Comparison of ENCODE assay signal across 9 mouse cellular contexts in the genomic region with DNA sequence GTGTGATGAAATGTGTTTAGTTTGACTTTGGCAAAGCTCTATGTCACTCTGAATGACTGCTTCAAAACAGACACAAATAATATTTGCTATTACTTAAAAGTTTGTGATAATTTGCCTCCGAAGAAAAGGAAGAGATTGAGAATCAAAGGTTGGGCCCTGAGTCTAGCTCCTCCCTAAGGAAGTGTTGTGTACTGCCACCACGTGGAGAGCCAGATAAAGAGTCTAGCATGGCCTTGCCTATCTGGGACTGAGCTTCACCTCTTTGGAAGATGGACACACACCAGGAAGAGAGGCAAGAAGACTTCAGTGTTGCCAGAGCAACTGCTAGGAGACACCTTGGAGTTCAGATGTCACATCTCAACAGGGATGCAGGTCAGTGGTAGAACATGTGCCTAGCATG.
DNase-seq lines count a peak whose midpoint lies in the region; ATAC-seq and TF ChIP-seq lines count a peak whose summit lies in the region.
"Had no signal": no experiment of that assay in that cellular context is flagged by ENCODE, and none has a peak within 500 bp of the region (broad histone marks: within the 10 kb centered on the region; RNA-seq: fewer than 3 reads in every experiment).

No protein-coding gene starts in this region.

- WGBS in bone marrow, adult 2 months, result 4% methylated on average over 2 of the region's 2 CpGs
- WGBS in stomach, postnatal 0 days, result 9% methylated on average over 2 of the region's 2 CpGs

- H3K4me2 ChIP-seq in CH12.LX (ENCODE audit: insufficient read depth, low read depth, poor library complexity, severe bottlenecking), result no peak overlapping the region
- no peak overlapping the region for H3K4me2 ChIP-seq in stomach, postnatal 0 days (replicated peaks; ENCODE audit: low read depth)
- H3K4me2 ChIP-seq: limb, embryonic 13.5 days had no signal

- peak; percentile 72 for TF ChIP-seq CTCF in left cerebral cortex, adult 2 months (IDR thresholded peaks at IDR 0.05)
- peak; percentile 53 to 85 for TF ChIP-seq CTCF in CH12.LX (conservative IDR thresholded peaks at IDR 0.05 in 1 of 2, IDR thresholded peaks at IDR 0.05 in 1 of 2; ENCODE audit: low read depth in 2 of 2, low read length in 2 of 2)
- peak; percentile 57 for TF ChIP-seq CTCF in bone marrow, adult 2 months (IDR thresholded peaks at IDR 0.05; ENCODE audit: control insufficient read depth, insufficient read depth, low read length)
- peak; percentile 82 for TF ChIP-seq CTCF in stomach, postnatal 0 days (IDR thresholded peaks at IDR 0.05; ENCODE audit: low read depth)

- DNase-seq in left cerebral cortex, adult 2 months (ENCODE audit: extremely low spot score in 1 of 2, low spot score in 2 of 2), result peak; percentile 18 to 29
- no peak for DNase-seq in left cerebral cortex, adult 8-10 months (ENCODE audit: low spot score in 2 of 2)
- peak; percentile 56 for DNase-seq in CH12.LX (ENCODE audit: extremely low read depth)
- peak; percentile 21 to 31 for DNase-seq in gastrocnemius, adult 8-10 months (ENCODE audit: low spot score in 2 of 2)
- DNase-seq in layer of hippocampus, adult 9-10 months (ENCODE audit: low spot score), result peak; percentile 30
- DNase-seq in stomach, postnatal 0 days (ENCODE audit: low spot score), result peak; percentile 52
- no peak for DNase-seq in right cerebral cortex, postnatal 10 days (ENCODE audit: low spot score in 2 of 2)

- no peak for TF ChIP-seq EP300 in CH12.LX (IDR thresholded peaks at IDR 0.05; ENCODE audit: low read length)
- TF ChIP-seq EP300 in stomach, postnatal 0 days (optimal IDR thresholded peaks at IDR 0.05), result no peak

- ATAC-seq in stomach, postnatal 0 days (ENCODE audit: low FRiP score, low TSS enrichment), result no peak

- H3K9ac ChIP-seq in CH12.LX (ENCODE audit: insufficient read depth, low read depth), result no peak overlapping the region
- no peak overlapping the region for H3K9ac ChIP-seq in stomach, postnatal 0 days (ENCODE audit: low read length)
- H3K9ac ChIP-seq: limb, embryonic 13.5 days had no signal

- intact Hi-C loops in left cerebral cortex, adult 2 months (cut with DNase I), result loop anchor here (2.0 to 5.0 kb wide), 2 partner anchors 156 to 496 kb away; no protein-coding TSS in a partner anchor

- peak; percentile 79 for TF ChIP-seq RAD21 in CH12.LX (IDR thresholded peaks at IDR 0.05; ENCODE audit: low read depth, low read length)

- dilution Hi-C loops in CH12.LX (cut with MboI; ENCODE audit: extremely low pct_ligation_motif_present, extremely low pct_unique_long_range_greater_than_20kb, low sequenced_read_pairs), result no loop called here

- no peaks in the 10 kb centered on the region for H3K27me3 ChIP-seq in CH12.LX (replicated peaks)
- H3K27me3 ChIP-seq in stomach, postnatal 0 days (ENCODE audit: control insufficient read depth, insufficient read depth, low read length), result no peaks in the 10 kb centered on the region

- no peak overlapping the region for H3K27ac ChIP-seq in left cerebral cortex, adult 2 months
- H3K27ac ChIP-seq in CH12.LX (ENCODE audit: insufficient read depth, low read depth), result no peak overlapping the region
- H3K27ac ChIP-seq in bone marrow, adult 2 months (ENCODE audit: control insufficient read depth, insufficient read depth, low read depth, low read length, poor library complexity), result no peak overlapping the region
- H3K27ac ChIP-seq in stomach, postnatal 0 days (replicated peaks), result no peak overlapping the region
- H3K27ac ChIP-seq: limb, embryonic 13.5 days had no signal

- no peaks in the 10 kb centered on the region for H3K9me3 ChIP-seq in CH12.LX (replicated peaks; ENCODE audit: low read length)
- H3K9me3 ChIP-seq in stomach, postnatal 0 days (ENCODE audit: control insufficient read depth, low read length), result no peaks in the 10 kb centered on the region
- H3K9me3 ChIP-seq: limb, embryonic 13.5 days had no signal

- H3K36me3 ChIP-seq in CH12.LX (replicated peaks in 1 of 2; ENCODE audit: control insufficient read depth in 1 of 2, insufficient read depth in 1 of 2, low read length in 1 of 2), result no peaks in the 10 kb centered on the region
- no peaks in the 10 kb centered on the region for H3K36me3 ChIP-seq in stomach, postnatal 0 days (ENCODE audit: control insufficient read depth, insufficient read depth, low read length)
- H3K36me3 ChIP-seq: limb, embryonic 13.5 days had no signal

- H3K4me1 ChIP-seq in CH12.LX (ENCODE audit: control insufficient read depth in 1 of 2, insufficient read depth in 2 of 2), result peaks cover 0 to 9% of the 10 kb centered on the region in 2 experiments; a peak in 2 of 4 replicates
- H3K4me1 ChIP-seq in bone marrow, adult 2 months (ENCODE audit: control insufficient read depth, insufficient read depth, low read length), result peaks cover 3% of the 10 kb centered on the region; the same call in 1 of the 2 replicates
- no peaks in the 10 kb centered on the region for H3K4me1 ChIP-seq in stomach, postnatal 0 days (replicated peaks; ENCODE audit: control insufficient read depth, insufficient read depth)

- no peak for TF ChIP-seq POLR2A in CH12.LX (IDR thresholded peaks at IDR 0.05; ENCODE audit: low read depth, low read length)
- no peak for TF ChIP-seq POLR2A in bone marrow, adult 2 months (IDR thresholded peaks at IDR 0.05; ENCODE audit: borderline replicate concordance, control insufficient read depth, low read depth, low read length)

- in situ Hi-C loops in CH12.LX (cut with MboI; ENCODE audit: low pct_ligation_motif_present, low pct_unique_long_range_greater_than_20kb, low sequenced_read_pairs), result loop anchor here (25.0 kb wide), 1 partner anchor 496 kb away; the partner anchor contains the start of gene Foxo1

- H3K4me3 ChIP-seq in left cerebral cortex, adult 2 months, result no peak overlapping the region
- H3K4me3 ChIP-seq in CH12.LX (replicated peaks in 1 of 3; ENCODE audit: low read depth in 2 of 3, low read length in 2 of 3, poor library complexity in 1 of 3), result no peak overlapping the region
- H3K4me3 ChIP-seq in bone marrow, adult 2 months (replicated peaks; ENCODE audit: control insufficient read depth, low read depth, low read length), result no peak overlapping the region
- no peak overlapping the region for H3K4me3 ChIP-seq in stomach, postnatal 0 days (ENCODE audit: low read depth, low read length)
- H3K4me3 ChIP-seq: limb, embryonic 13.5 days had no signal

- H3K79me2 ChIP-seq in CH12.LX (replicated peaks; ENCODE audit: control insufficient read depth, extremely low read depth, insufficient read depth, poor library complexity, severe bottlenecking), result no peaks in the 10 kb centered on the region

TF ChIP-seq in CH12.LX, 34 proteins besides CTCF, POLR2A, EP300 and RAD21:
- TF ChIP-seq USF2 (conservative IDR thresholded peaks at IDR 0.05; ENCODE audit: low read depth, low read length), result no peak
- no peak for TF ChIP-seq UBTF (IDR thresholded peaks at IDR 0.05; ENCODE audit: low read depth, low read length)
- TF ChIP-seq ZMIZ1 (IDR thresholded peaks at IDR 0.05; ENCODE audit: low read depth, low read length), result no peak
- TF ChIP-seq ZNF384 (IDR thresholded peaks at IDR 0.05; ENCODE audit: low read depth, low read length), result peak; percentile 25; the same call in 1 of the 2 replicates
- no peak for TF ChIP-seq MXI1 (IDR thresholded peaks at IDR 0.05; ENCODE audit: low read depth, low read length)
- TF ChIP-seq KAT2A (IDR thresholded peaks at IDR 0.05; ENCODE audit: insufficient replicate concordance, low read length), result no peak
- peak; percentile 95 for TF ChIP-seq SMC3 (IDR thresholded peaks at IDR 0.05; ENCODE audit: low read depth, low read length)
- peak; percentile 78 for TF ChIP-seq ZC3H11A (IDR thresholded peaks at IDR 0.05; ENCODE audit: low read depth, low read length)
- no peak for TF ChIP-seq E2F4 (IDR thresholded peaks at IDR 0.05; ENCODE audit: insufficient replicate concordance, low read depth, low read length)
- TF ChIP-seq ELF1 (IDR thresholded peaks at IDR 0.05; ENCODE audit: low read depth, low read length), result peak; percentile 37; the same call in 1 of the 2 replicates
- TF ChIP-seq GABPA (IDR thresholded peaks at IDR 0.05; ENCODE audit: insufficient replicate concordance, low read depth, low read length), result no peak
- TF ChIP-seq NRF1 (IDR thresholded peaks at IDR 0.05; ENCODE audit: low read depth, low read length), result no peak
- TF ChIP-seq MYC (IDR thresholded peaks at IDR 0.05; ENCODE audit: low read depth, low read length), result peak; percentile 75; the same call in 1 of the 2 replicates
- TF ChIP-seq JUND (conservative IDR thresholded peaks at IDR 0.05; ENCODE audit: low read depth, low read length), result peak; percentile 29; the same call in 1 of the 2 replicates
- TF ChIP-seq MAZ (IDR thresholded peaks at IDR 0.05; ENCODE audit: low read depth, low read length), result no peak
- TF ChIP-seq TCF12 (IDR thresholded peaks at IDR 0.05; ENCODE audit: low read depth, low read length), result no peak
- no peak for TF ChIP-seq CHD2 (IDR thresholded peaks at IDR 0.05; ENCODE audit: low read length)
- TF ChIP-seq HCFC1 (IDR thresholded peaks at IDR 0.05; ENCODE audit: low read depth, low read length), result no peak
- TF ChIP-seq TBP (conservative IDR thresholded peaks at IDR 0.05; ENCODE audit: low read depth, low read length), result no peak
- TF ChIP-seq CHD1 (IDR thresholded peaks at IDR 0.05; ENCODE audit: low read depth, low read length), result no peak
- TF ChIP-seq MAX (IDR thresholded peaks at IDR 0.05; ENCODE audit: low read length), result peak; percentile 76
- TF ChIP-seq MEF2A (IDR thresholded peaks at IDR 0.05; ENCODE audit: borderline replicate concordance, low read depth, low read length), result no peak
- TF ChIP-seq BHLHE40 (IDR thresholded peaks at IDR 0.05; ENCODE audit: low read depth, low read length), result no peak
- no peak for TF ChIP-seq NELFE (IDR thresholded peaks at IDR 0.05; ENCODE audit: low read depth, low read length)
- no peak for TF ChIP-seq USF1 (IDR thresholded peaks at IDR 0.05; ENCODE audit: low read depth, low read length)
- TF ChIP-seq SIN3A (IDR thresholded peaks at IDR 0.05; ENCODE audit: low read length), result no peak
- no peak for TF ChIP-seq POLR2AphosphoS2 (IDR thresholded peaks at IDR 0.05; ENCODE audit: low read depth, low read length)
- TF ChIP-seq ZKSCAN1 (IDR thresholded peaks at IDR 0.05; ENCODE audit: borderline replicate concordance, low read depth, low read length), result no peak
- no peak for TF ChIP-seq RCOR1 (conservative IDR thresholded peaks at IDR 0.05; ENCODE audit: low read depth, low read length)
- no peak for TF ChIP-seq ETS1 (conservative IDR thresholded peaks at IDR 0.05; ENCODE audit: low read depth, low read length)
- 0 out of 2 replicates have a peak, but pooled peaks have one; percentile 14 for TF ChIP-seq IRF4 (IDR thresholded peaks at IDR 0.05; ENCODE audit: low read depth, low read length)
- no peak for TF ChIP-seq MAFK (IDR thresholded peaks at IDR 0.05; ENCODE audit: insufficient replicate concordance, low read length)
- TF ChIP-seq PAX5 (IDR thresholded peaks at IDR 0.05; ENCODE audit: low read length), result no peak
- TF ChIP-seq JUN (IDR thresholded peaks at IDR 0.05; ENCODE audit: insufficient read depth, low read depth, low read length), result no peak

Comparison
In these comparisons a context has a peak if more than half of its experiments do, and no peak if none do; other contexts are left out.
1. DNase-seq: peak in left cerebral cortex, adult 2 months (2 of 2), CH12.LX (single experiment), gastrocnemius, adult 8-10 months (2 of 2), layer of hippocampus, adult 9-10 months (single experiment) and stomach, postnatal 0 days (single experiment); none in left cerebral cortex, adult 8-10 months (0 of 2) and right cerebral cortex, postnatal 10 days (0 of 2).
2. Peak in every context shown above with its lines, with median percentiles within 50 percentile points of each other: CTCF ChIP-seq.